Mouse (Mus musculus): ENCODE measurements at regions not wholly inside any gene's neighbourhood (a gene's known extent, or its start where the extent isn't known, plus 50 kb on each side); places are given as distances from the start of the nearest gene placed in this dataset.

DNA sequence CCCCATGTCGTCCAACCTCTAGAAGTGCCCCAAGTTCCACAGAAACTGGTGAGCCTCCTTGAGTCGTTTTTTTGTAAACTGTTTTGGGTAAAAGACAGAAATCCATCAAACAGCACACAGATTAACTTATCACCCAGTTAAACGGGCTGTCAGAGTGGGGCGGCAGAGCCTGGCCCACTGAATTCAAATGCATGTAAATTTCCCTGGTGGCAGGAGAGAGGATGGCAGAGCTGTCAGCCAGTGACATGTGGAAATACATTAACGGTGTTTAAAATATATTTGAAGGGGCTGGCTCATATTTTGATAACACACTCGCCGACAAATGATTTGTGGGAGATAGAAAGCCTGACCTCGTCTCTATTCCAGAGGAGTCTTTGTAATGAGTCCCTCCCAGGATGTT is 252.5 kb upstream of the Mki67 start:
- H3K27ac ChIP-seq, result no peak overlapping the region
- no peak overlapping the region for H3K9ac ChIP-seq
- ATAC-seq (ENCODE audit: low FRiP score), result no peak
- H3K4me2 ChIP-seq (replicated peaks), result no peak overlapping the region
- no peaks in the 10 kb centered on the region for H3K9me3 ChIP-seq (ENCODE audit: control insufficient read depth, low read length)
- no peak overlapping the region for H3K4me3 ChIP-seq (replicated peaks; ENCODE audit: low read length)
- H3K36me3 ChIP-seq (replicated peaks; ENCODE audit: control insufficient read depth, insufficient read depth), result no peaks in the 10 kb centered on the region
- H3K4me1 ChIP-seq (replicated peaks; ENCODE audit: control insufficient read depth, insufficient read depth, low read length), result peaks cover 15% of the 10 kb centered on the region
- WGBS, result 38% methylated on average over 8 of the region's 8 CpGs
- DNase-seq (ENCODE audit: low spot score), result no peak
- no peaks in the 10 kb centered on the region for H3K27me3 ChIP-seq (ENCODE audit: control insufficient read depth, insufficient read depth, low read length)

DNA sequence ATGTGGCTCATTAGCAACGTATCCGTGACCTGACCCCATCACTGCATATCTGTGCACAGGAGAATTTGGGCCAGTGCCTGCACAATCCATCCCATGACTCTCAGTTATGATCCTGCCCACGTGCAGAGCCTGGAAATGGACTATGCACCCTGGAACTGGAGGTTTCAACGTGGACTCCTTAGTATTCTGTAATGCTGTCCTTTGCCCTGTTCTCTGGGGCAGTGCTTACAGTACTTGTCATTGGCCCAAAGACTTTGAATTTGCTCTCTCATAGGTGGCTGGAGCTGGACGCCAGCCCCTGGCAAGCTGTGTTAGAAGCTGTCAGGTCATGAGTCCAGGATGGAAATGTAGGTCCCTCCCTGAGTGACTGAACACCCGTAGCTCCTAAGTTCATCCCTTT is 269.9 kb upstream of the Mki67 start:
- no peaks in the 10 kb centered on the region for H3K4me1 ChIP-seq (replicated peaks; ENCODE audit: control insufficient read depth, insufficient read depth, low read length)
- DNase-seq (ENCODE audit: low spot score) (no peak), ATAC-seq (ENCODE audit: low FRiP score) (no peak)
- no peak overlapping the region for H3K9ac ChIP-seq
- H3K4me2 ChIP-seq (replicated peaks), result no peak overlapping the region
- 85% methylated on average over 6 of the region's 6 CpGs for WGBS
- no peak overlapping the region for H3K4me3 ChIP-seq (replicated peaks; ENCODE audit: low read length)
- H3K9me3 ChIP-seq (ENCODE audit: control insufficient read depth, low read length), result no peaks in the 10 kb centered on the region
- H3K27ac ChIP-seq, result no peak overlapping the region
- H3K27me3 ChIP-seq (ENCODE audit: control insufficient read depth, insufficient read depth, low read length), result no peaks in the 10 kb centered on the region
- no peaks in the 10 kb centered on the region for H3K36me3 ChIP-seq (replicated peaks; ENCODE audit: control insufficient read depth, insufficient read depth)

DNA sequence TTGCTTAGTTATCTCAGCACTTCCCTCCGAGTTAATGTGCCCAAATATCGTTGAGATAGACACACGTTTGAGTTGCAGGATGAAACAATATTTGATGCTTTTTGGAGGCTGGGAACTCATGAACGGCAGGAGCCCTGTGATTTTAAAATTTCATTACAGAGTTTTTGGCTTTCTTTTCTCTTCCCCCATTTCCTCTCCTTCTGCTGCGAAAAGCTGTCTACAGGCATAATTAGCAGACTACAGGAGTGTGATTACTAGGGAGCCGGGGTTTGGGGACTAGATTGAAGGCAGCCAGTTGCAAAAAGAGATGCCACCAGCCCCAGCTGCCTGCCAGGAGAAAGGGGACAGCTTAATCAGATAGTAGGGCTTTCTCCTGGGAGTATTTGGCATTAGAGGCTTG is 274.2 kb upstream of the Mki67 start:
- Histone ChIP-seq H3K4me3 (replicated peaks; ENCODE audit: low read length) (no peak overlapping the region), H3K27me3 (ENCODE audit: control insufficient read depth, insufficient read depth, low read length) (no peaks in the 10 kb centered on the region), H3K27ac (no peak overlapping the region), H3K4me2 (replicated peaks) (no peak overlapping the region), H3K36me3 (replicated peaks; ENCODE audit: control insufficient read depth, insufficient read depth) (no peaks in the 10 kb centered on the region), H3K9ac (no peak overlapping the region), H3K9me3 (ENCODE audit: control insufficient read depth, low read length) (no peaks in the 10 kb centered on the region), H3K4me1 (replicated peaks; ENCODE audit: control insufficient read depth, insufficient read depth, low read length) (no peaks in the 10 kb centered on the region)
- ATAC-seq (ENCODE audit: low FRiP score) (no peak), DNase-seq (ENCODE audit: low spot score) (no peak)
- 71% methylated on average over 6 of the region's 6 CpGs for WGBS

DNA sequence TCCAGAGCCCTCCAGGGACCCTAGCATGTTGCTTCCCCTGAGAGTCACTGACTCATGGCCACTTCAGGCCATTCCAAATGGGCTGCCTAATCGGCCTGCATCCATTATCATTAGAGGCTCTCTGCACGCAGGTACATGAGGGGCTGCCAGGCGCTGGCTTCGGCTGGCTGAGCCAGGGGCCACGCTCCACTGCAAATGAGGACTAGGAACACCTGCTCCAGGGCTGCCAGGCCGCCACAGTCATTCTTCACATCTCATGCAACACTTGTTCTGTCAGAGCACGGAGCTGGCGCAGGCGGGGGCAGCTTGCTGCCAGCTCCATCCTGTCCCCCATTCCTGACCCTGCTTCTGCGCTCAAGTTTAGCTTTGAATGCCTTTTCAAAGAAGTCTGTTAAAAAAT is 280.7 kb upstream of the Mki67 start:
- no peak overlapping the region for H3K27ac ChIP-seq
- no peak for ATAC-seq (ENCODE audit: low FRiP score)

DNA sequence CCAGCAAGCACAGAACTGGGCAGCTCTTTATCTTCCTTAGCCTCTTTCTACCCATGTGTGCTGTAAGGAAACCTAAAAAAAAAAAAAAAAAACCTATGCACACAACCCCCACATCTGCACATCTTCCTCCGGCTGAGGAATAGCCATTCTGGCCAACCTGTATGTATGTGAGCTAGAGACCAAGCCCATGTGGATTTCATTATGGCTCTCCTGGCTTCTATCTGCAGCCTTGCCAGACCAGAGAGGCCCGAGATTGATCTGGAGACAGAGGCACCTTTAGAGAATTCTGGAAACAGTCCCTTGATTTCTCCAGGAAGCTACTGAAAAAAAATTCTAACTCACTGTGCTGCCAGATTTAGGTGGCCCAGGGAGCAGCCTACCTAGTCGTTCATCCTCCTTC is 281.5 kb upstream of the Mki67 start:
- Histone ChIP-seq H3K9me3 (ENCODE audit: control insufficient read depth, low read length) (no peaks in the 10 kb centered on the region), H3K27ac (no peak overlapping the region), H3K4me2 (replicated peaks) (no peak overlapping the region), H3K27me3 (ENCODE audit: control insufficient read depth, insufficient read depth, low read length) (no peaks in the 10 kb centered on the region), H3K4me1 (replicated peaks; ENCODE audit: control insufficient read depth, insufficient read depth, low read length) (0 out of 2 replicates have a peak, but pooled peaks cover 6% of the 10 kb centered on the region), H3K36me3 (replicated peaks; ENCODE audit: control insufficient read depth, insufficient read depth) (no peaks in the 10 kb centered on the region), H3K9ac (no peak overlapping the region), H3K4me3 (replicated peaks; ENCODE audit: low read length) (no peak overlapping the region)
- DNase-seq (ENCODE audit: low spot score) (no peak), ATAC-seq (ENCODE audit: low FRiP score) (no peak)
- 80% methylated on average over 3 of the region's 3 CpGs for WGBS

More for the DNA sequence above, 280.7 kb upstream of the Mki67 start:
- H3K4me2 ChIP-seq (replicated peaks), result no peak overlapping the region
- H3K9ac ChIP-seq, result no peak overlapping the region
- peak; percentile 39 for DNase-seq (ENCODE audit: low spot score)
- WGBS, result 49% methylated on average over 10 of the region's 10 CpGs
- H3K4me3 ChIP-seq (replicated peaks; ENCODE audit: low read length), result no peak overlapping the region
- H3K9me3 ChIP-seq (ENCODE audit: control insufficient read depth, low read length), result no peaks in the 10 kb centered on the region
- H3K27me3 ChIP-seq (ENCODE audit: control insufficient read depth, insufficient read depth, low read length), result no peaks in the 10 kb centered on the region
- 0 out of 2 replicates have a peak, but pooled peaks cover 6% of the 10 kb centered on the region for H3K4me1 ChIP-seq (replicated peaks; ENCODE audit: control insufficient read depth, insufficient read depth, low read length)
- H3K36me3 ChIP-seq (replicated peaks; ENCODE audit: control insufficient read depth, insufficient read depth), result no peaks in the 10 kb centered on the region

DNA sequence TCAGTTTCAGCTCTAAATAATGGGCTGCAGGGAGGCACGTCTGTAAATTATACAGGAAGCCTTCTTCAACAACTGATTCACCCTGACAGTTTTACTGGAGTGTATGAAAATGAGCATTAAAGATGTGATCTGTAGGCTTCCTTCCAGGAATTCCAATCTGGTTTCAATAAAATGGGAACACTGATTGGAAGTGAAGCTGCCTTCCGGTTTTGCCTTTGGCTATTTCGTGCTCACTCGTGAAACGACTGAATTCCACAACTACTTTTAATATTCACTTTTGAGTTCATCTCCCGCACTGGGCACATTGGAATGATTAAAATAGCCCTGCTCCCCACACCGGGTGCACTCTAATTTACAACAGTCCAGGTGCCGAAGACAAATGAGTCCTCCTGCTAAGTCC is 286.2 kb upstream of the Mki67 start:
- Histone ChIP-seq H3K27me3 (ENCODE audit: control insufficient read depth, insufficient read depth, low read length) (no peaks in the 10 kb centered on the region), H3K4me2 (replicated peaks) (no peak overlapping the region), H3K4me3 (replicated peaks; ENCODE audit: low read length) (no peak overlapping the region), H3K36me3 (replicated peaks; ENCODE audit: control insufficient read depth, insufficient read depth) (no peaks in the 10 kb centered on the region), H3K9me3 (ENCODE audit: control insufficient read depth, low read length) (no peaks in the 10 kb centered on the region), H3K4me1 (replicated peaks; ENCODE audit: control insufficient read depth, insufficient read depth, low read length) (0 out of 2 replicates have a peak, but pooled peaks cover under 1% of the 10 kb centered on the region), H3K9ac (no peak overlapping the region), H3K27ac (no peak overlapping the region)
- no peak for ATAC-seq (ENCODE audit: low FRiP score)
- DNase-seq (ENCODE audit: low spot score), result no peak
- WGBS, result 70% methylated on average over 8 of the region's 8 CpGs

DNA sequence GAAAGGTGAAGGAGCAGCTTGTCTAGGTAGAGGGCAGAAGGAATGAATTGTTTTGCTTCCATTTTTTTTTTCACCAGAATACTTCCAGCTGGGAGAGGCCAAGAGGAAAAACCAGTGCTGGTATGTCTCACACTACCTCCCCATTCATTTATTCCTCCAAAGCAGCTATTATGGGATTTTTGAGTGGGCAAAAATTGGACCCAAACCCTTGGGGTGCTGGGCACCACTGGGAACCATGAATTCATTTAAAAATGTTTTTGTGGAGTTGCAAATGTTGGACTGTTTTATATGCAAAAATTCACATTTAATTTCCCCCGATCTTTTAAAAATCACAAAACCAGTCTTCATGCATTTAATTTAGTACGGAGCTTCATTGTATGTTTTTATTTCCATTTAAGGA is 287.1 kb upstream of the Mki67 start:
- no peak overlapping the region for H3K27ac ChIP-seq
- H3K4me2 ChIP-seq (replicated peaks), result no peak overlapping the region

DNA sequence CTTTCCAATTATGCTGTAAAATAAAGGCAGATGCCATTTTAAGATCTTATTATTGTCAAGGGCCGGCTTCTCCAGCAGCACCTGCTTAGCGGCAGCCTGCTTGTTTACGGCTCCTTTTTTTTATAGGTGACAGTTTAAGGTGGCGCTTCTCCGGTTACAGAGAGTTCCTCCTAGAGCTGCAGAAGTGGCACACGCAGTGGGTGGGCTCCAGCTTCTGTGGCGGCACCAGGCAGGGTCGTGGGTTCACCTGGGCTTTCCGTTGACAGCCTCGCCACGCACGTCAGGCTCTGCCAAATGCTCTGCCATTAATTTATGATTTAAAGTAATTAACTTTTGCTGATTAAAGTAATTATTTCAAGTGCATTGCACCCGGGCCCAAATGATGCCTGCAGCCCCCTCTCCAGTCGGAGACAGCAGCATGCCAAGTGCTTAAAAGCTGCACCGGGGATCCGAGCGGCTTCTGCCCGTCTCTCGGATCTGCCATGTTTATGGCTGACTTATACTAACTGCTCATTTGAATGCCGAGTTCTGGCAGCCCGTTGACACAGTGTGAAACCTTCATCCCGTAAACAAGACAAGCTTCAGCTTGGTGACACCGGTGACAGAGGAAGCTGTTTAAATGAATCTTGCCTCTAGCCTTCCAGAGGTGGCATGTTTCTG is 291.8 kb upstream of the Mki67 start:
- H3K27me3 ChIP-seq (ENCODE audit: control insufficient read depth, insufficient read depth, low read length), result no peaks in the 10 kb centered on the region
- peak; percentile 60; the same call in 1 of the 2 replicates for ATAC-seq (ENCODE audit: low FRiP score)
- no peaks in the 10 kb centered on the region for H3K9me3 ChIP-seq (ENCODE audit: control insufficient read depth, low read length)
- no peaks in the 10 kb centered on the region for H3K36me3 ChIP-seq (replicated peaks; ENCODE audit: control insufficient read depth, insufficient read depth)
- 25% methylated on average over 23 of the region's 23 CpGs for WGBS
- DNase-seq (ENCODE audit: low spot score), result peak; percentile 46
- H3K4me2 ChIP-seq (replicated peaks), result peak overlapping the region; percentile 41
- peak overlapping the region; percentile 80 for H3K27ac ChIP-seq
- peak overlapping the region; percentile 31 for H3K9ac ChIP-seq
- H3K4me1 ChIP-seq (replicated peaks; ENCODE audit: control insufficient read depth, insufficient read depth, low read length), result peaks cover 16% of the 10 kb centered on the region
- no peak overlapping the region for H3K4me3 ChIP-seq (replicated peaks; ENCODE audit: low read length)

More for the DNA sequence above, 287.1 kb upstream of the Mki67 start:
- H3K4me1 ChIP-seq (replicated peaks; ENCODE audit: control insufficient read depth, insufficient read depth, low read length), result 0 out of 2 replicates have a peak, but pooled peaks cover 8% of the 10 kb centered on the region
- 91% methylated on average over 2 of the region's 2 CpGs for WGBS
- no peak overlapping the region for H3K4me3 ChIP-seq (replicated peaks; ENCODE audit: low read length)
- no peaks in the 10 kb centered on the region for H3K9me3 ChIP-seq (ENCODE audit: control insufficient read depth, low read length)
- no peak for ATAC-seq (ENCODE audit: low FRiP score)
- no peaks in the 10 kb centered on the region for H3K27me3 ChIP-seq (ENCODE audit: control insufficient read depth, insufficient read depth, low read length)
- H3K9ac ChIP-seq, result no peak overlapping the region
- DNase-seq (ENCODE audit: low spot score), result no peak
- no peaks in the 10 kb centered on the region for H3K36me3 ChIP-seq (replicated peaks; ENCODE audit: control insufficient read depth, insufficient read depth)

DNA sequence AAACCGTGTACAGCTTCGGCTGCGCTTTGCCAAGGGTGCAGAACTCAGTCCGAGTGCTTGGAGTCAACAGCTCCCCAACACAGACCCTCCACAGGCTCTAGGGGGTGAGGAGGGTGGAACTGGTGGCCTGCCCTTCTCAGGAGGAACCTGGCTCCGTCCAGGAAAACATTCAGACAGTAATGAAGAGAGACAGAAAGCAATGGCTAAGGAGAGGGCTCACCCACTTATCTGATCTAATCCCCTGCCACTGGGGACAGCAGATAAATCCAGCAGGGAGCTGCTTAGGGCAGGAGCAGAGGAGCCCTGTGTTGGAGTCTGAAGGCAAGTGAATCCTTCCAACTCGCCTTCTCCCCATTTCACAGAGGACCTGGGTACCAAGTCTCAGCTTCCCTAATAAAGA is 292.3 kb upstream of the Mki67 start:
- Histone ChIP-seq H3K4me1 (replicated peaks; ENCODE audit: control insufficient read depth, insufficient read depth, low read length) (peaks cover 16% of the 10 kb centered on the region), H3K4me3 (replicated peaks; ENCODE audit: low read length) (no peak overlapping the region), H3K9ac (peak overlapping the region; percentile 31; the same call in 1 of the 2 replicates), H3K4me2 (replicated peaks) (peak overlapping the region; percentile 41), H3K36me3 (replicated peaks; ENCODE audit: control insufficient read depth, insufficient read depth) (no peaks in the 10 kb centered on the region), H3K9me3 (ENCODE audit: control insufficient read depth, low read length) (no peaks in the 10 kb centered on the region), H3K27me3 (ENCODE audit: control insufficient read depth, insufficient read depth, low read length) (no peaks in the 10 kb centered on the region), H3K27ac (peak overlapping the region; percentile 80)
- ATAC-seq (ENCODE audit: low FRiP score), result no peak
- no peak for DNase-seq (ENCODE audit: low spot score)
- 44% methylated on average over 6 of the region's 6 CpGs for whole genome bisulfite sequencing

DNA sequence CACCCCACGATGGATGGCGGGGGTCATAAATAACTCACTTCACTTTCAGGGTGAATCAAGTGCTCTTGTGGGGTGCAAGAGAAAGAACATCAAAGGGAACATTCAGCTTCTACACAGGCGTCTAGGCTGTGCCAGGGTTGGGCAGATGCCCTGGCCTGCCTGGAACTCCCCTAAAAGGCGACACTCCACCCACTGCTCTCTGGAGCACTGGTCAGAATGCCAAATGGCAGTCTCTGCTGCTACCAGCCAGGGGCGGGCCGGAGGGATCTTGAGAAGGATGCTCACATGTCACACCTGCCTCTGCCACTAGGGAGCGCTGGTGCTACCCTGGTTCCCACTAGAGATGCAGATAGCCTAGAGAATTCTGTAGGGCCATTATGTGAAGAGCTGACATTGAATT is 293.9 kb upstream of the Mki67 start:
- Histone ChIP-seq H3K9me3 (ENCODE audit: control insufficient read depth, low read length) (no peaks in the 10 kb centered on the region), H3K27me3 (ENCODE audit: control insufficient read depth, insufficient read depth, low read length) (no peaks in the 10 kb centered on the region), H3K4me3 (replicated peaks; ENCODE audit: low read length) (no peak overlapping the region), H3K4me1 (replicated peaks; ENCODE audit: control insufficient read depth, insufficient read depth, low read length) (peaks cover 16% of the 10 kb centered on the region), H3K36me3 (replicated peaks; ENCODE audit: control insufficient read depth, insufficient read depth) (no peaks in the 10 kb centered on the region), H3K9ac (no peak overlapping the region), H3K4me2 (replicated peaks) (no peak overlapping the region), H3K27ac (no peak overlapping the region)
- DNase-seq (ENCODE audit: low spot score) (peak; percentile 56), ATAC-seq (ENCODE audit: low FRiP score) (peak; percentile 40; the same call in 1 of the 2 replicates)
- WGBS, result 57% methylated on average over 7 of the region's 7 CpGs
